Mouse (Mus musculus): ENCODE data around the gene Plin2. TPM values are rescaled to one million over a fixed set of nuclear protein-coding genes. Genes with fewer than 3 reads are reported as not detected.
"Not testable (repeated sequence)": the region's sequence is repeated elsewhere in the genome, so short reads cannot be mapped to it uniquely, and the experiment has no call there.

Plin2 gene
- polyA plus RNA-seq, 1 experiment: 68.7 TPM

DNA sequence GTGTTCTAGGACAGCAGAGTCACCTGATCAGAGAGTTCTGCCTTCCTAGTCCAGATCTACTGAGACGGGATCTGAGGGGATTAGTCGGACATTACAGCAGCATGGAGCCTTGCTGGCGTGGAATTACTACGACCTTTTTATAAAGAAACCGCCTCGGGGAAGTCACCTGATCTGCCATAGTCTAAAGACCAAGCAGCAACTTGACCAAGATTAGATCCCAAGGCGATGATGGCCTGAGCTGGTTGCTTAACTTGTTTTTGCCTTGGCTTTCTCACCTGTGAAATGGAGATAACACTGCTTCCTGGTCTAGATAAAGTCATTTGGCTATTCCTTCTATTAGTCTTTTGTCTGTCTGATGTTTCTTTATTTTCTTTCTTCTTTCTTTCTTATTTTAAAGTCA is 2.6 kb upstream of the Plin2 start:
- H3K27me3 ChIP-seq (ENCODE audit: control insufficient read depth, insufficient read depth, low read length): no peaks in the 10 kb centered on the region
- H3K4me1 ChIP-seq (ENCODE audit: control insufficient read depth, insufficient read depth, low read length): peaks cover 4% of the 10 kb centered on the region
- H3K36me3 ChIP-seq (ENCODE audit: control insufficient read depth, insufficient read depth, low read length): no peaks in the 10 kb centered on the region
- no peak overlapping the region for H3K4me3 ChIP-seq (ENCODE audit: control insufficient read depth, low read depth, low read length)
- no peak overlapping the region for H3K27ac ChIP-seq (ENCODE audit: control insufficient read depth, insufficient read depth, low read depth, low read length)
- TF ChIP-seq POLR2A (IDR thresholded peaks at IDR 0.05; ENCODE audit: control insufficient read depth, low read depth, low read length) (no peak), CTCF (IDR thresholded peaks at IDR 0.05; ENCODE audit: control insufficient read depth, insufficient read depth, insufficient replicate concordance, low read depth, low read length) (no peak)

- TF ChIP-seq CTCF (IDR thresholded peaks at IDR 0.05; ENCODE audit: control insufficient read depth, insufficient read depth, insufficient replicate concordance, low read depth, low read length) (no peak), POLR2A (IDR thresholded peaks at IDR 0.05; ENCODE audit: control insufficient read depth, low read depth, low read length) (no peak)
- Histone ChIP-seq H3K27ac (ENCODE audit: control insufficient read depth, insufficient read depth, low read depth, low read length) (no peak overlapping the region), H3K4me3 (ENCODE audit: control insufficient read depth, low read depth, low read length) (no peak overlapping the region)
These were observed 1.9 kb upstream of the Plin2 start for GRCm38 (mm10) chr4:86671803-86672202.

GRCm38 (mm10) chr4:86670582-86671306 is 884 bp upstream of the Plin2 start:
- Histone ChIP-seq H3K36me3 (ENCODE audit: control insufficient read depth, insufficient read depth, low read length) (no peaks in the 10 kb centered on the region), H3K27me3 (ENCODE audit: control insufficient read depth, insufficient read depth, low read length) (no peaks in the 10 kb centered on the region), H3K27ac (ENCODE audit: control insufficient read depth, insufficient read depth, low read depth, low read length) (no peak overlapping the region), H3K4me3 (ENCODE audit: control insufficient read depth, low read depth, low read length) (no peak overlapping the region), H3K4me1 (ENCODE audit: control insufficient read depth, insufficient read depth, low read length) (peaks cover 4% of the 10 kb centered on the region)
- TF ChIP-seq POLR2A (IDR thresholded peaks at IDR 0.05; ENCODE audit: control insufficient read depth, low read depth, low read length) (no peak), CTCF (IDR thresholded peaks at IDR 0.05; ENCODE audit: control insufficient read depth, insufficient read depth, insufficient replicate concordance, low read depth, low read length) (no peak)

More at GRCm38 (mm10) chr4:86671803-86672202, 1.9 kb upstream of the Plin2 start:
- Histone ChIP-seq H3K4me1 (ENCODE audit: control insufficient read depth, insufficient read depth, low read length) (peaks cover 4% of the 10 kb centered on the region), H3K27me3 (ENCODE audit: control insufficient read depth, insufficient read depth, low read length) (no peaks in the 10 kb centered on the region), H3K36me3 (ENCODE audit: control insufficient read depth, insufficient read depth, low read length) (no peaks in the 10 kb centered on the region)

DNA sequence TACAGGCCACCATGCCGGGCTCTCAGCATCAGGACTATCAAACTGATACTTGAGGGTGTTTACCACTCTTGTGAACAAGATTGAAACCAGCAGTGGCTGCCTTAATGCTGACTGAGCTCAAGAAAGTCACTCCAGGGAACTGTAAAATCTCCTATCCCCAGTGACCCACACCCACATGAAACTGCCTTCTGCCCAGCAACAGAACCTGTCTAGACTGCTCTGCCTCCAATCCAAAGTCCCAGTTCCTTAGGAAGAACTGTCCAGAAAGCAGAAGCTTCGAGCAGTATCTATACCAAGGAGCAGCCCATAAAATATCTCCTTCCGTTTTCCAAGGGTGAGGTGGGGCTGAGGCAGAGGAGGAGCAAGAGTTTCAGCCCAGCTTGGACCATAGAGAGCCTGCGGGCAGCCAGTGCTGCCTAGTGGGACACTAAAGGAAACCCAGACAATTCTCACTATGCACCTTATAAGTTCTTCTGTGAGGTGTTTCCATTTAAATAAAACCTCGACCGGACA is 563 bp downstream of the Plin2 start:
- H3K4me1 ChIP-seq (ENCODE audit: control insufficient read depth, insufficient read depth, low read length); H3K27me3 ChIP-seq (ENCODE audit: control insufficient read depth, insufficient read depth, low read length); H3K27ac ChIP-seq (ENCODE audit: control insufficient read depth, insufficient read depth, low read depth, low read length); H3K36me3 ChIP-seq (ENCODE audit: control insufficient read depth, insufficient read depth, low read length): not testable (repeated sequence)
- H3K4me3 ChIP-seq (ENCODE audit: control insufficient read depth, low read depth, low read length): 0 out of 2 replicates have a peak overlapping the region, but pooled peaks have one; percentile 82

GRCm38 (mm10) chr4:86668290-86669000 is 1.4 kb downstream of the Plin2 start:
- H3K4me3 ChIP-seq (ENCODE audit: control insufficient read depth, low read depth, low read length): no peak overlapping the region
- H3K4me1 ChIP-seq (ENCODE audit: control insufficient read depth, insufficient read depth, low read length): peaks cover 4% of the 10 kb centered on the region
- no peaks in the 10 kb centered on the region for H3K36me3 ChIP-seq (ENCODE audit: control insufficient read depth, insufficient read depth, low read length)
- no peaks in the 10 kb centered on the region for H3K27me3 ChIP-seq (ENCODE audit: control insufficient read depth, insufficient read depth, low read length)
- no peak overlapping the region for H3K27ac ChIP-seq (ENCODE audit: control insufficient read depth, insufficient read depth, low read depth, low read length)
- TF ChIP-seq CTCF (IDR thresholded peaks at IDR 0.05; ENCODE audit: control insufficient read depth, insufficient read depth, insufficient replicate concordance, low read depth, low read length) (no peak), POLR2A (IDR thresholded peaks at IDR 0.05; ENCODE audit: control insufficient read depth, low read depth, low read length) (no peak)

DNA sequence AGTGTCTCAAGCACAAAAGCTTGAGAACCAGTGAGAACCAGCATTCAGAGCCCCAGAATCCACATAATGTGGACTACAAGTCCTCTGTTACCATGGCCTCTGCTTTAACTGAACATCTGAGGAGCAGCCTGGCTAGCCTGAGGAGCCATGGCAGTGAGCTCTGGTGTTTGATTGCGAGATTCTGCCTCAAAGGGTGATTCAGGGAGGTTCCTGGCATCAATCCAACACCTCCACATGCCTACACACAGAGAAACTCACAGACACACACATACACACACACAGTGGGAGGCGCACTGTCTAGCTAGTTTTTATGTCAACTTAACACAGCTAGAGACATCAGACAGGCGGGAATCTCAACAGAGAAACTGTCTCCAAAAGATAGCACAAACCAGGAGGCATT is 4.3 kb downstream of the Plin2 start:
- Histone ChIP-seq H3K27ac (ENCODE audit: control insufficient read depth, insufficient read depth, low read depth, low read length) (no peak overlapping the region), H3K4me1 (ENCODE audit: control insufficient read depth, insufficient read depth, low read length) (peaks cover 4% of the 10 kb centered on the region), H3K27me3 (ENCODE audit: control insufficient read depth, insufficient read depth, low read length) (no peaks in the 10 kb centered on the region), H3K36me3 (ENCODE audit: control insufficient read depth, insufficient read depth, low read length) (no peaks in the 10 kb centered on the region), H3K4me3 (ENCODE audit: control insufficient read depth, low read depth, low read length) (no peak overlapping the region)
- TF ChIP-seq POLR2A (IDR thresholded peaks at IDR 0.05; ENCODE audit: control insufficient read depth, low read depth, low read length): no peak
- no peak for TF ChIP-seq CTCF (IDR thresholded peaks at IDR 0.05; ENCODE audit: control insufficient read depth, insufficient read depth, insufficient replicate concordance, low read depth, low read length)

DNA sequence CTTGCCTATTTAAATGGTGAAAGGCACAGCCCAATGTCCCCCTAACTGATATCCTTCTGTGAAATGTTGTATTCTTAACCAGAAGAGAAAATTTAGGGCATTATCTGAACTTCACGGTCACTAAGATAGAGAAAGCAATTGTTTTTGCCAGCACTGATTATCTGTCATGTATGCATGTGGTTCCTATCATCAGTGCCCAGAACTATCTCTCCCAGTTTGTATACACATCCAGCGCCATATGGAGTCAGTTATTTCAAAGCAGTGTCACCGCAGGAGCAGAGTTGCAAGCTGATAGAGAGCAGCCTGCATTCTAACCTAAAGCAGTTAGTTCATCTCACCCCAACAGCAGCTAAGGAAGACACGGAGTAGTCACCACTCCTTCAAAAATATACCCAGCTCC is 5.9 kb downstream of the Plin2 start:
- no peaks in the 10 kb centered on the region for H3K36me3 ChIP-seq (ENCODE audit: control insufficient read depth, insufficient read depth, low read length)
- H3K4me3 ChIP-seq (ENCODE audit: control insufficient read depth, low read depth, low read length): no peak overlapping the region
- H3K27me3 ChIP-seq (ENCODE audit: control insufficient read depth, insufficient read depth, low read length): no peaks in the 10 kb centered on the region
- no peak overlapping the region for H3K27ac ChIP-seq (ENCODE audit: control insufficient read depth, insufficient read depth, low read depth, low read length)
- H3K4me1 ChIP-seq (ENCODE audit: control insufficient read depth, insufficient read depth, low read length): no peaks in the 10 kb centered on the region
- TF ChIP-seq CTCF (IDR thresholded peaks at IDR 0.05; ENCODE audit: control insufficient read depth, insufficient read depth, insufficient replicate concordance, low read depth, low read length) (no peak), POLR2A (IDR thresholded peaks at IDR 0.05; ENCODE audit: control insufficient read depth, low read depth, low read length) (no peak)
